Mouse (Mus musculus): ENCODE measurements at regions not wholly inside any gene's neighbourhood (a gene's known extent, or its start where the extent isn't known, plus 50 kb on each side); places are given as distances from the start of the nearest gene placed in this dataset.

- no peak for DNase-seq (ENCODE audit: low spot score in 2 of 2)
Measured at GRCm38 (mm10) chr10:71959584-71959983, 612.0 kb downstream of the Ipmk start.

GRCm38 (mm10) chr10:71960422-71961089 is 613.0 kb downstream of the Ipmk start:
- no peak for DNase-seq (ENCODE audit: low spot score in 2 of 2)

GRCm38 (mm10) chr10:71978035-71978434 is 630.5 kb downstream of the Ipmk start:
- DNase-seq (ENCODE audit: low spot score in 2 of 2), result no peak

- peak; percentile 6 to 20 for DNase-seq (ENCODE audit: low spot score in 2 of 2)
Measured at GRCm38 (mm10) chr10:72002875-72003720, 651.5 kb upstream of the Zwint start.

All from right cerebral cortex, postnatal 36 days (tissue).